Mouse (Mus musculus): ENCODE data around the gene Rp2.

Gene Rp2

DNA sequence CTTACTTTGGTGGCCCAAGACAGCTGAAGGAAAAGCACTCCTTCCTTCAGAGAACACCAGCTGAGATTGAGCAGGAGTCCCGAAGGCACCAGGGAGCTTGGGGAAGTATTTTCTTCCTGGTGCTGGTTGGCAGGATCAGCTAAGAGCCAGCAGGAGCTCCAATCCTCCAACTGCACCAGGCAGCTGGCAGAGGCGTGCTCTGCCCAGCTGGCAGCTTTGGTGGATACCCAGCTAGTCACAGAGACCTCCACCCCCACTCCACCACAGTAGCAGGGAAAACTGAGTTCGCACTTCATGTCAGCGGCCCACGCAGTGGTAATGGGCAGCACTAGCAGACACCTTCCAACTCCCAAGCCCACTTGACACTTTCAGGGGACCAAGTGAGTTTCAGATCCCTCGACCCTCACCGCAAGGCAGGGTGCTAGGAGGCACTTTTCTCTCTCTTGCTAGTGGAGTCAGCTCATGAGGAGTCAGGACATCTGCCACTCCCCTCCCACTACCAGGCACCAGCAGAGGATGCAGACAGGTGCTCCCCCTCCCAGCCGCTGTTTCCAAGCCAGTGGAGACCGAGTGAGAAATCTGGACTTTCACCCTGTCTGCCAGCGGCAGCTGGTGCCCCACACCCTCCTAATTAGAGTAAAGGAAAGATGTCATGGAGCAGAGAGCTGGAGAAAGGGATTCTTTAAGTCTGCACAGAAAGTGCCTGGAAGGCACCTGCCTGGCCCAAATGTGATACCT lies 50.8 kb downstream of the Rp2 start:
- in situ Hi-C loops (cut with MboI; ENCODE audit: low pct_unique_long_range_greater_than_20kb in 1 of 2, low sequenced_read_pairs in 2 of 2, unreplicated experiment in 1 of 2) = no loop called here

DNA sequence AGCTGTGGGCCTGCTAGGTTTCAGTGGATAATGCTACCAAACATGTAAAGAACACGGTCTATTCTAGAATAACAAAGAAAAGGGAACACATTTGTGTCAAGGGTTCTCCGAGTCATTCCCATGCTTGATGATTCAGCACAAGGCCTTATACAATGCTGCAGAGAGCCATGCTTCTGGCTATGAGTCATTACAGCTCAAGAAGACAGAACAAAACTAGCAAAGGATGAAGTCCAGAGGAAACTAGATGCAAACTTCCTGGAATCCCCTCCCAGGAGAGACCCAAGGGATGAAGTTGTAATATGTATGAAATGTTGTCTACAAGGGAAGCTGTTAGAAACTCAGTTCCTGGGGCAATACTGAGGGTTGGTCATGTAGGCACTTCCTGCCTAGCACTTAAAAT lies 54.2 kb downstream of the Rp2 start:
- in situ Hi-C loops (cut with MboI; ENCODE audit: low pct_unique_long_range_greater_than_20kb in 1 of 2, low sequenced_read_pairs in 2 of 2, unreplicated experiment in 1 of 2) = no loop called here

DNA sequence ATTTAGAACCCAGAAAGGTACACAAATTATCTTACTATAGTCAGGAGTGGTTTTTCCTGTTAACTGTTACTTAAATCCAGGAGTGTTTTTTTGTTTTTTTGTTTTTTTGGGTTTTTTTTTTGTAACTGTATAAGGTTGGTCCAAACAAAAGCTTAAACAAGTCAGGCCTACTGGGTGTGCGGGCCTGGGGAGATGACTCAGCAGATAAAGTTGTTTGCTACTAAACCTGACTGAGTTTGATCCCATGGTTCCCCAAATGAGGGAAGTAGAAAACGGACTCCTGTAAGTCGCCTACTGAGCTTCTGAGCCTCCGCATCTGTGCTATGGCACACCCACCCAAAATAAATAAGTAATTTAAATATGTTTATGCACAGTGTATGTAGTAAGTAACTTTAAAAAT lies 55.3 kb downstream of the Rp2 start:
- in situ Hi-C loops (cut with MboI; ENCODE audit: low pct_unique_long_range_greater_than_20kb in 1 of 2, low sequenced_read_pairs in 2 of 2, unreplicated experiment in 1 of 2) = no loop called here

DNA sequence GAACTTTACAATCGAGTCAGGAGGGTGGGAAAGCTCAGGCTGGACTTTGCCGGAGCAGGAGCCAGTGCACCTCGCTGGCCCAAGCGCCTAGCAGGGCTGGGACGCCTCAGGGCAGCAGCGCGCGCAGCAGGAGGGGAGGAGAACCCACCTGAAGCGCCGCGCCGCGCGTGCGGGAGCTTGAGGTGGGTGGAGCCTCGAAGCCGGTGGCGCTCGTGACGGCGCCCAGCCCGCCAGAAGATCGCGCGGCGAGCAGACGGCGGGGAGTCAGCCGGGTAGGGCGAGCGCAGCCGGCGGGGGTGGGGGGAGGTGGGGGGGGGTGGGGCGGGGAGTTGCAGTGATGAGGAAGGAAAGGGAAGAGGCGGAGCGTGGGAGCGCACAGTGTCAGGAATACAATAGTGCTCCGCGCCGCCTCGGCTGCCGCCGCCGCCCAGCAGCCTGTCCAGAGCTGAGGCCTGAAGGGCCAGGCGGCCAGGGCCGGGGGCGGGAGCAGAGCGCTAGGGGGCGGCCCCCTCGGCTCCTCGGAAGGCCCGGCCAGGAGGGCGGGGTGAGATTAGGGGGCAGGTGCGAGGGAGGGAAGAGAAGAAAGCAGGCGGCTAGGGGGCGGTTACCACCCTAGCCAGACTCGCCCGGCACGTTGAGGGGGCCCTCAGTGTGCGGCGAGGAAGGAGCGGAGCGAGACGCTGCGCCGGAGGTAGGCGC lies 61.0 kb downstream of the Rp2 start, which contains the start of gene Jade3:
Gene Jade3, plus strand, starts transcription at position 549 of the 699 bp plus-strand sequence.
- in situ Hi-C loops (cut with MboI; ENCODE audit: low pct_unique_long_range_greater_than_20kb in 1 of 2, low sequenced_read_pairs in 2 of 2, unreplicated experiment in 1 of 2) = no loop called here

DNA sequence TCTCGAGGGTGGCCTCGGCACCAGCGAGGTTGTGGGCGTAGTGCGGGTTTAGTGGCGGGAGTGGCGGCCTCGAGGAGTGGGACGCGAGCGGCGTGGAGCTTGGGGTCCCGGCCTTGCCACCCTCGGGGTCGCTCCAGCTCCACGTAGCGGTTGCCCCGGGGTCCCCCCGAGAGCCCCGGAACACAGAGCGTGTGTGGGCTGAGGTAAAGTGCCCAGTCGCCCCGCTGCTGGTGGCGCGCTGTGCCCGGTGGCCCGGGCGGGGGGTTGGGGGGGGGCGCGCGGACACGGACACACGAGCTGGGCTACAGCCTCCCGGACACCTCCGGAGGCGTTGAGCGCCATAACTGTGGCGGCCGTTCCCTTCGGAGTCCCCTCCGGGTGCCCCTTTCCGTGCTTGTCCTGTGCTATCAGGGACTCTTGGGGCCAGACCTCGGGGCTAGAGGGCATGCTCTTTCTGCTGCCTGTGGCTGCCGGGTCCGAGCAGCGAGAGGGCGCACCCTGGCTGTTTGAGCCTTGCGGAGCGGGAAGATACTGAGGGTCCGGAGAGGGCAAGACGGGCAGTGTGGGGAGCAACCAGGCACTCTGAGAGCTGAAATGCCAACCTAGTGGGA lies 61.7 kb downstream of the Rp2 start:
- in situ Hi-C loops (cut with MboI; ENCODE audit: low pct_unique_long_range_greater_than_20kb in 1 of 2, low sequenced_read_pairs in 2 of 2, unreplicated experiment in 1 of 2) = no loop called here
